Mouse (Mus musculus): ENCODE measurements around the gene Luc7l2.

DNA sequence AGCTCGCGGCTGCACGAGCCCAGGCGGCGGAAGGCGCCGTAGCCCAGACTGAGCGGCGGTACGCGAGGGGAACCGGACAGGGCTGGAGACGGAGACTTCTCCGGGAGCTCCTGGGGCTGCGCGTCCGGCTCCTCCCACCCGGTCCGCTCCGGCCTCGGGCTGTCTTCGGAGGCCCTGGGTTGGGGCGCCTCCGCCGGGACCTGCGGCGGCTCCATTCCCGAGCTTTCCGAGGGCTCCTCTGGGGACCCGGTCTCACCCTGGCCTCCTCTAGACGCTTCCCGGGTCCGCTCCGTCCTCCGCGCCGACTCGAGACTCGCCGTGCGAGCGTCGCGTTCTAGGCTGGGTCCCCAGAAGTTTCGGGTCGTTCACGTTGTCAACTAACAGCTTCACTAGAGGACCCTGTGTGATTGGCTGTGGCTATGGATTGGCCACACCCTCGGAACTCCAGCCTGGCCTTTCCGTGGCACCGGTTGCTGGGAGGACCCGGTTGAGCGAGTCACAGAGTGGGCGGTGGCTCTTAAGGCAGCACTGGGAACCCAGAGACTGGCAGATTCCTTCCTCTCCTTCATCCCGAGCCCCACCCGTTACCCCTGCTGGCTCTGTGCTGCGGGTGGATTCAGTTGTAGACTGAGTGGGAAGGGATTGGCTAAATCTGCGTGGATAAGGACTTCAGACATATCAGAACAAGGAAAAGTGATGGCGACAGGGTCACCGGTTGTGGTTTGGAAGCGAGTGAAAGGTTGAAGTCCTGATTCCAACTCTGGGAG lies 85.9 kb downstream of the Luc7l2 start, which contains the start of gene Klrg2:
- TF ChIP-seq CTCF (IDR thresholded peaks at IDR 0.05; ENCODE audit: insufficient read depth, low read length), result no peak
- TF ChIP-seq POLR2A (IDR thresholded peaks at IDR 0.05; ENCODE audit: borderline replicate concordance, extremely low read depth, low read depth, low read length), result peak; percentile 20; the same call in 1 of the 2 replicates

Measured in lung, adult 2 months (tissue).